Mouse (Mus musculus) CD4-positive, CD25-positive, alpha-beta regulatory T cell, adult 9 weeks (primary cell): ENCODE measurements around the gene Serpind1. TPM values are rescaled to one million over a fixed set of nuclear protein-coding genes. Genes with fewer than 3 reads are reported as not detected.

Source experiments
- polyA plus RNA-seq: library from polyadenylated mRNA; unstranded; fragments of 100-300 nt; shearing (Covaris generic); gene quantifications from one replicate; pipeline ENCODE4 v1.2.1, GENCODE M21; 2017

Serpind1 gene
- polyA plus RNA-seq, result 0.31 TPM

GRCm38 (mm10) chr16:17331116-17331515 is at the start of gene Serpind1:
Gene Serpind1, plus strand, starts transcription at chr16:17331371.

Other genes with a start within 250 kb of the Serpind1 start
- gene Ppil2, start 220.1 kb upstream of the Serpind1 start, polyA plus RNA-seq, result 261 TPM
- 6.1 TPM for gene 2610318N02Rik, start 206.2 kb upstream of the Serpind1 start, polyA plus RNA-seq
- 21.2 TPM for gene Sdf2l1, start 199.0 kb upstream of the Serpind1 start, polyA plus RNA-seq
- 4.6 TPM for gene Ydjc, start 186.8 kb upstream of the Serpind1 start, polyA plus RNA-seq
- 1.8 TPM for gene Ccdc116, start 184.1 kb upstream of the Serpind1 start, polyA plus RNA-seq
- gene Ube2l3, start 128.7 kb upstream of the Serpind1 start, polyA plus RNA-seq, result 322 TPM
- not detected for gene Rimbp3, start 122.8 kb upstream of the Serpind1 start, polyA plus RNA-seq
- 1.3 TPM for gene Hic2, start 97.8 kb upstream of the Serpind1 start, polyA plus RNA-seq
- 86.0 TPM for gene Tmem191c, start 55.3 kb upstream of the Serpind1 start, polyA plus RNA-seq
- 26.0 TPM for gene Snap29, start 74.6 kb downstream of the Serpind1 start, polyA plus RNA-seq
- 30.1 TPM for gene Pi4ka, start 74.9 kb downstream of the Serpind1 start, polyA plus RNA-seq
- gene Crkl, start 120.6 kb downstream of the Serpind1 start, polyA plus RNA-seq, result 82.2 TPM
- gene Aifm3, start 158.2 kb downstream of the Serpind1 start, polyA plus RNA-seq, result not detected
- gene Lztr1, start 177.3 kb downstream of the Serpind1 start, polyA plus RNA-seq, result 68.8 TPM
- gene Thap7, start 199.8 kb downstream of the Serpind1 start, polyA plus RNA-seq, result 88.7 TPM
- not detected for gene Lrrc74b, start 229.9 kb downstream of the Serpind1 start, polyA plus RNA-seq
- not detected for gene P2rx6, start 230.5 kb downstream of the Serpind1 start, polyA plus RNA-seq